Mouse (Mus musculus) liver, adult 2 months (tissue): ENCODE measurements around the gene Pde4d. TPM values are rescaled to one million over a fixed set of nuclear protein-coding genes. Genes with fewer than 3 reads are reported as not detected.

Experiments
- DNase-seq: peaks from one replicate; pipeline ENCODE4 v3.0.0-alpha.2; 2011; ENCODE audit warnings: low read depth, low spot score; ENCODE audit errors: extremely low read depth
- H3K27ac ChIP-seq: fragments of 200-500 bp; replicated peaks from 2 replicates; pipeline ENCODE4 v1.5.1; 2012; ENCODE audit warnings: low read depth, mild to moderate bottlenecking, control low read depth, inconsistent platforms, low read length; ENCODE audit not compliant: insufficient read depth
- H3K27me3 ChIP-seq: fragments of 200-500 bp; 2 replicates; pipeline ENCODE4 v1.6.1; 2012; ENCODE audit warnings: mild to moderate bottlenecking, moderate library complexity, low read length, inconsistent platforms; ENCODE audit not compliant: control insufficient read depth, insufficient read depth
- H3K36me3 ChIP-seq: fragments of 200-500 bp; 2 replicates; pipeline ENCODE4 v1.6.1; 2012; ENCODE audit warnings: low read length, inconsistent platforms; ENCODE audit not compliant: control insufficient read depth, insufficient read depth
- H3K4me1 ChIP-seq: fragments of 200-500 bp; 2 replicates; pipeline ENCODE4 v1.6.1; 2011; ENCODE audit warnings: low read length; ENCODE audit not compliant: control insufficient read depth, insufficient read depth
- H3K4me3 ChIP-seq: fragments of 200-500 bp; 2 replicates; pipeline ENCODE4 v1.5.1; 2011; ENCODE audit warnings: low read depth, mild to moderate bottlenecking, control low read depth, low read length, moderate library complexity; ENCODE audit not compliant: insufficient read depth
- H3K79me2 ChIP-seq: fragments of 200-500 bp; 2 replicates; pipeline ENCODE4 v1.6.1; 2012; ENCODE audit warnings: inconsistent platforms, mild to moderate bottlenecking, low read length, moderate library complexity; ENCODE audit not compliant: control insufficient read depth, insufficient read depth
- H3K9ac ChIP-seq: fragments of 200-500 bp; 2 replicates; pipeline ENCODE4 v1.6.1; 2012; ENCODE audit warnings: low read depth, mild to moderate bottlenecking, control low read depth, inconsistent platforms, low read length
- CTCF ChIP-seq: fragments of 200-500 bp; IDR thresholded peaks from 2 replicates; pipeline ENCODE4 v1.5.1; 2011; ENCODE audit warnings: low read depth, low read length, control low read depth
- POLR2A ChIP-seq: fragments of 200-500 bp; IDR thresholded peaks from 2 replicates; pipeline ENCODE4 v1.6.1; 2011; ENCODE audit warnings: low read length, control low read depth; ENCODE audit not compliant: insufficient read depth; ENCODE audit errors: extremely low read depth
- WGBS: fragments of 180-500 bp; shearing (Covaris S2); methylation state at CpG from one replicate; pipeline ENCODE4 v1.1.7; 2018; 5-methylcytosine and 5-hydroxymethylcytosine counted together
- polyA plus RNA-seq: library from polyadenylated mRNA; depleted of rRNA; stranded (reverse); fragments of >200 nt; gene quantifications from 2 replicates; pipeline ENCODE4 v1.2.3, GENCODE M21; 2012
- total RNA-seq: library from RNA; depleted of rRNA; stranded (reverse); fragments of >200 nt; gene quantifications from 2 replicates; pipeline ENCODE4 v1.2.3, GENCODE M21; 2014

Pde4d gene
- total and polyA plus RNA-seq, 2 experiments, result 2.3 to 13.6 TPM

GRCm38 (mm10) chr13:109661345-109661744, 1211.6 kb downstream of the Pde4d start:
- Histone ChIP-seq H3K36me3 (no peaks in the 10 kb centered on the region), H3K27me3 (no peaks in the 10 kb centered on the region)

GRCm38 (mm10) chr13:109662099-109662498, 1212.4 kb downstream of the Pde4d start:
- 49% methylated on average over 5 of the region's 5 CpGs for WGBS
- Histone ChIP-seq H3K27ac (no peak overlapping the region), H3K4me3 (no peak overlapping the region), H3K27me3 (no peaks in the 10 kb centered on the region), H3K9ac (no peak overlapping the region), H3K4me1 (no peaks in the 10 kb centered on the region), H3K36me3 (no peaks in the 10 kb centered on the region), H3K79me2 (no peaks in the 10 kb centered on the region; the same call in 1 of the 2 replicates)
- no peak for TF ChIP-seq POLR2A
- TF ChIP-seq CTCF, result no peak
- no peak for DNase-seq

More at GRCm38 (mm10) chr13:109661345-109661744, 1211.6 kb downstream of the Pde4d start:
- DNase-seq, result no peak
- no peak overlapping the region for H3K4me3 ChIP-seq
- H3K9ac ChIP-seq, result no peak overlapping the region
- no peak for TF ChIP-seq POLR2A
- TF ChIP-seq CTCF, result no peak
- no peaks in the 10 kb centered on the region for H3K4me1 ChIP-seq
- H3K79me2 ChIP-seq, result no peaks in the 10 kb centered on the region; the same call in 1 of the 2 replicates
- WGBS, result 89% methylated on average over 3 of the region's 3 CpGs
- H3K27ac ChIP-seq, result no peak overlapping the region

GRCm38 (mm10) chr13:109662731-109663130, 1213.0 kb downstream of the Pde4d start:
- Histone ChIP-seq H3K9ac (no peak overlapping the region), H3K27ac (no peak overlapping the region), H3K36me3 (no peaks in the 10 kb centered on the region), H3K79me2 (no peaks in the 10 kb centered on the region; the same call in 1 of the 2 replicates), H3K4me1 (no peaks in the 10 kb centered on the region), H3K27me3 (no peaks in the 10 kb centered on the region), H3K4me3 (no peak overlapping the region)
- WGBS, result 70% methylated on average over 3 of the region's 3 CpGs
- TF ChIP-seq CTCF, result no peak
- TF ChIP-seq POLR2A, result no peak
- DNase-seq, result no peak

GRCm38 (mm10) chr13:109664956-109665802, 1215.4 kb downstream of the Pde4d start:
- Histone ChIP-seq H3K79me2 (no peaks in the 10 kb centered on the region; the same call in 1 of the 2 replicates), H3K9ac (no peak overlapping the region), H3K36me3 (no peaks in the 10 kb centered on the region), H3K4me3 (no peak overlapping the region), H3K27me3 (no peaks in the 10 kb centered on the region), H3K4me1 (no peaks in the 10 kb centered on the region), H3K27ac (no peak overlapping the region)
- TF ChIP-seq CTCF, result no peak
- WGBS, result 79% methylated on average over 10 of the region's 10 CpGs
- DNase-seq, result no peak

- H3K4me3 ChIP-seq, result no peak overlapping the region
- no peaks in the 10 kb centered on the region for H3K36me3 ChIP-seq
- TF ChIP-seq CTCF, result no peak
- TF ChIP-seq POLR2A, result no peak
- H3K27ac ChIP-seq, result no peak overlapping the region
- H3K27me3 ChIP-seq, result no peaks in the 10 kb centered on the region
- H3K9ac ChIP-seq, result no peak overlapping the region
- no peaks in the 10 kb centered on the region for H3K4me1 ChIP-seq
- no peaks in the 10 kb centered on the region for H3K79me2 ChIP-seq
- peak; percentile 24 for DNase-seq
- WGBS, result 46% methylated on average over 10 of the region's 10 CpGs
Measured at GRCm38 (mm10) chr13:109665803-109666403, 1216.2 kb downstream of the Pde4d start.

- no peak for DNase-seq
- H3K79me2 ChIP-seq, result no peaks in the 10 kb centered on the region
- H3K9ac ChIP-seq, result no peak overlapping the region
- 93% methylated on average over 4 of the region's 4 CpGs for WGBS
- TF ChIP-seq CTCF (no peak), POLR2A (no peak)
- H3K27ac ChIP-seq, result no peak overlapping the region
- H3K4me1 ChIP-seq, result no peaks in the 10 kb centered on the region
- H3K36me3 ChIP-seq, result no peaks in the 10 kb centered on the region
- no peak overlapping the region for H3K4me3 ChIP-seq
- no peaks in the 10 kb centered on the region for H3K27me3 ChIP-seq
Measured at GRCm38 (mm10) chr13:109669965-109670364, 1220.2 kb downstream of the Pde4d start.
